Mouse (Mus musculus): Measurements from ENCODE around the gene Tmsb4x.

GRCm38 (mm10) chrX:167241736-167242135 is 32.6 kb upstream of the Tmsb4x start:
- TF ChIP-seq CTCF (IDR thresholded peaks at IDR 0.05; ENCODE audit: borderline replicate concordance, control insufficient read depth, extremely low read depth, insufficient read depth, low read length, poor library complexity) (no peak), POLR2A (IDR thresholded peaks at IDR 0.05; ENCODE audit: control insufficient read depth, extremely low read depth, insufficient read depth, low read length, poor library complexity) (no peak)
